Comparison of ENCODE assay signal across 14 mouse cellular contexts in the genomic region with DNA sequence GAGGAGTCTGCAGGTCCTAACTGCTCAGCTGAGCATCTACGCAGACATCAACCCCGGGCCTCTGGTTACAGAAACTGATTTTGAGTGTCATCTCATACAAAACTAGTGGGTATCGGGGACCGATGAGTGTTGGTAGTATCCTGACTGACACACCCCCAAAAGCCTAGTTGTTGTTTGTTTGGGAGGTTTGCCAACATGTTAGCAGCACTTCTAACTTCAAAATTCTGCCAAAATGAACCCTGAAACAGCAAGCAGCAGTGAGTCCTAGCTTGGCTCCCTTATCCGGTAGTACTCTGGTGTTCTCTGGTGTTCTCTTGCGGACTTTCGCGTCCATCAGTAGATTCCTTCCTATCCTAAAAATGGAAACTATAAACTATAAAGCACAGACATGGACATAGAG. TPM values are rescaled to one million over a fixed set of nuclear protein-coding genes. Genes with fewer than 3 reads are reported as not detected.
DNase-seq lines count a peak whose midpoint lies in the region; ATAC-seq and TF ChIP-seq lines count a peak whose summit lies in the region.
"Had no signal": no experiment of that assay in that cellular context is flagged by ENCODE, and none has a peak within 500 bp of the region (broad histone marks: within the 10 kb centered on the region; RNA-seq: fewer than 3 reads in every experiment).

No protein-coding gene starts in this region.

- no peak for TF ChIP-seq POLR2A in liver, adult 2 months (IDR thresholded peaks at IDR 0.05; ENCODE audit: extremely low read depth, insufficient read depth, low read length)
- no peak for TF ChIP-seq POLR2A in limb, embryonic 14.5 days (IDR thresholded peaks at IDR 0.05; ENCODE audit: borderline replicate concordance, extremely low read depth, insufficient read depth, insufficient read length)

- H3K4me3 ChIP-seq in heart, embryonic 13.5 days = peak overlapping the region; percentile 64
- H3K4me3 ChIP-seq in liver, adult 2 months (ENCODE audit: insufficient read depth, low read depth, low read length) = no peak overlapping the region
- H3K4me3 ChIP-seq in limb, embryonic 14.5 days (replicated peaks; ENCODE audit: low read length) = peak overlapping the region; percentile 42; the same call in 1 of the 2 replicates
- H3K4me3 ChIP-seq: left cerebral cortex, adult 2 months had no signal

- H3K9me3 ChIP-seq in heart, embryonic 13.5 days = no peaks in the 10 kb centered on the region
- H3K9me3 ChIP-seq in limb, embryonic 14.5 days (ENCODE audit: control insufficient read depth, low read length) = no peaks in the 10 kb centered on the region
- H3K9me3 ChIP-seq: forebrain, embryonic 12.5 days had no signal

- H3K4me2 ChIP-seq in heart, embryonic 13.5 days = peak overlapping the region; percentile 80
- peak overlapping the region; percentile 73 for H3K4me2 ChIP-seq in limb, embryonic 14.5 days (replicated peaks; ENCODE audit: low read depth, low read length, severe bottlenecking)

- peaks cover 58% of the 10 kb centered on the region for H3K4me1 ChIP-seq in heart, embryonic 13.5 days
- H3K4me1 ChIP-seq in liver, adult 2 months (ENCODE audit: control insufficient read depth, insufficient read depth, low read length) = peaks cover 11% of the 10 kb centered on the region
- H3K4me1 ChIP-seq in limb, embryonic 14.5 days (ENCODE audit: control insufficient read depth, insufficient read depth, low read length) = peaks cover 3% of the 10 kb centered on the region; the same call in 1 of the 2 replicates

- no peak for TF ChIP-seq CTCF in liver, adult 2 months (IDR thresholded peaks at IDR 0.05; ENCODE audit: low read depth, low read length)

- H3K36me3 ChIP-seq in heart, embryonic 13.5 days = no peaks in the 10 kb centered on the region
- no peaks in the 10 kb centered on the region for H3K36me3 ChIP-seq in liver, adult 2 months (ENCODE audit: control insufficient read depth, insufficient read depth, low read length)
- no peaks in the 10 kb centered on the region for H3K36me3 ChIP-seq in limb, embryonic 14.5 days (ENCODE audit: control insufficient read depth, insufficient read depth, low read length)
- H3K36me3 ChIP-seq: forebrain, embryonic 12.5 days had no signal

- H3K27ac ChIP-seq in heart, embryonic 13.5 days (replicated peaks) = peak overlapping the region; percentile 62
- no peak overlapping the region for H3K27ac ChIP-seq in liver, adult 2 months (replicated peaks; ENCODE audit: insufficient read depth, low read depth, low read length)
- no peak overlapping the region for H3K27ac ChIP-seq in limb, embryonic 14.5 days (replicated peaks; ENCODE audit: low read depth, low read length)
- H3K27ac ChIP-seq: forebrain, embryonic 12.5 days; left cerebral cortex, adult 2 months had no signal

- DNase-seq in heart, postnatal 10 days = no peak
- peak; percentile 52 for DNase-seq in liver, adult 2 months (ENCODE audit: extremely low read depth, low read depth, low spot score)
- DNase-seq in liver (no peak), R1 (ENCODE audit: low read depth, low spot score) (peak; percentile 9)
- DNase-seq in limb, embryonic 14.5 days (ENCODE audit: low spot score) = no peak
- DNase-seq in layer of hippocampus, adult 11-12 months (ENCODE audit: low spot score) = no peak
- DNase-seq: adrenal gland, postnatal 14 days; gastrocnemius, postnatal 14 days; kidney, postnatal 25 days; lung, postnatal 10 days had no signal

- H3K79me2 ChIP-seq in liver, adult 2 months (ENCODE audit: control insufficient read depth, insufficient read depth, low read length) = no peaks in the 10 kb centered on the region

- ATAC-seq in heart, embryonic 13.5 days (ENCODE audit: extremely low read depth, insufficient number of reproducible peaks, low FRiP score, low TSS enrichment) = no peak
- ATAC-seq in limb, embryonic 14.5 days (ENCODE audit: low FRiP score, low read depth) = no peak
- ATAC-seq in inflammation-experienced regulatory T-cells, adult 6 months = no peak

- H3K9ac ChIP-seq in heart, embryonic 13.5 days = peak overlapping the region; percentile 83
- no peak overlapping the region for H3K9ac ChIP-seq in liver, adult 2 months (ENCODE audit: low read depth, low read length)
- no peak overlapping the region for H3K9ac ChIP-seq in limb, embryonic 14.5 days (ENCODE audit: low read depth, low read length, severe bottlenecking)

- WGBS in heart, embryonic 13.5 days = 48% methylated on average over 8 of the region's 8 CpGs
- 48% methylated on average over 8 of the region's 8 CpGs for WGBS in liver, adult 2 months
- 68% methylated on average over 8 of the region's 8 CpGs for WGBS in limb, embryonic 14.5 days

- intact Hi-C loops in heart, postnatal 10 days (cut with DNase I) = loop anchor here (5.0 to 10.0 kb wide), 2 partner anchors 75 to 202 kb away; no protein-coding TSS in a partner anchor

- H3K27me3 ChIP-seq in heart, embryonic 13.5 days (replicated peaks) = peaks cover 10% of the 10 kb centered on the region
- H3K27me3 ChIP-seq in liver, adult 2 months (ENCODE audit: control insufficient read depth, insufficient read depth, low read length) = no peaks in the 10 kb centered on the region
- peaks cover 38% of the 10 kb centered on the region for H3K27me3 ChIP-seq in limb, embryonic 14.5 days (ENCODE audit: control insufficient read depth, insufficient read depth, low read length)

RNA-seq across cellular contexts. Expression of a gene that starts 1.5 kb away (rescaled TPM):
- polyA plus RNA-seq in heart, embryonic 13.5 days (2015; fragmentation: Nextera tagmentation; extraction: Ambion mirVana) = 21.7 and 24.1 TPM in 2 replicates
- total RNA-seq in heart, postnatal 10 days (2021) = 10 to 100 TPM; 69.0 to 98.5 TPM
- total RNA-seq in liver, adult 2 months (2014; rRNA removed) = 0.13 and 0.46 TPM in 2 replicates
- 0.10 TPM in 1 of 2 replicates, not detected in the other for polyA plus RNA-seq in liver, adult 2 months (2012; rRNA removed)
- polyA plus RNA-seq in limb, embryonic 14.5 days (2012; rRNA removed) = 4.2 TPM in 2 replicates
- polyA plus RNA-seq in limb, embryonic 14.5 days (2014; fragmentation: Nextera tagmentation; extraction: Ambion mirVana) = 5.2 and 5.3 TPM in 2 replicates
- under 1 TPM; 0.12 to 0.30 (median 0.16) TPM for polyA plus RNA-seq in inflammation-experienced regulatory T-cells, adult 6 months (2017; shearing (Covaris generic))

RNA-seq across cellular contexts. Expression of a gene that starts 56.7 kb away (rescaled TPM):
- polyA plus RNA-seq in heart, embryonic 13.5 days (2015; fragmentation: Nextera tagmentation; extraction: Ambion mirVana) = 8.6 and 10.4 TPM in 2 replicates
- 1 to 10 TPM; 9.4 to 9.7 TPM for total RNA-seq in heart, postnatal 10 days (2021)
- 6.9 and 9.7 TPM in 2 replicates for total RNA-seq in liver, adult 2 months (2014; rRNA removed)
- 3.3 and 6.0 TPM in 2 replicates for polyA plus RNA-seq in liver, adult 2 months (2012; rRNA removed)
- 29.9 and 31.0 TPM in 2 replicates for polyA plus RNA-seq in limb, embryonic 14.5 days (2012; rRNA removed)
- 25.2 and 25.8 TPM in 2 replicates for polyA plus RNA-seq in limb, embryonic 14.5 days (2014; fragmentation: Nextera tagmentation; extraction: Ambion mirVana)
- 1 to 10 TPM; 2.5 to 2.8 (median 2.8) TPM for polyA plus RNA-seq in inflammation-experienced regulatory T-cells, adult 6 months (2017; shearing (Covaris generic))

Comparison
In these comparisons a context has a peak if more than half of its experiments do, and no peak if none do; other contexts are left out.
1. DNase-seq: peak in liver, adult 2 months (single experiment) and R1 (single experiment); none in heart, postnatal 10 days (0 of 2), liver (single experiment), limb, embryonic 14.5 days (single experiment) and layer of hippocampus, adult 11-12 months (single experiment).